Mouse (Mus musculus) retina, postnatal 1 day (tissue): Measurements from ENCODE around the gene Fbln2.
"Not testable (repeated sequence)": the region's sequence is repeated elsewhere in the genome, so short reads cannot be mapped to it uniquely, and the experiment has no call there.

ENCODE experiments used
- DNase-seq: peaks from one replicate; pipeline ENCODE4 v3.0.0-alpha.2; 2012

The Fbln2 gene

DNA sequence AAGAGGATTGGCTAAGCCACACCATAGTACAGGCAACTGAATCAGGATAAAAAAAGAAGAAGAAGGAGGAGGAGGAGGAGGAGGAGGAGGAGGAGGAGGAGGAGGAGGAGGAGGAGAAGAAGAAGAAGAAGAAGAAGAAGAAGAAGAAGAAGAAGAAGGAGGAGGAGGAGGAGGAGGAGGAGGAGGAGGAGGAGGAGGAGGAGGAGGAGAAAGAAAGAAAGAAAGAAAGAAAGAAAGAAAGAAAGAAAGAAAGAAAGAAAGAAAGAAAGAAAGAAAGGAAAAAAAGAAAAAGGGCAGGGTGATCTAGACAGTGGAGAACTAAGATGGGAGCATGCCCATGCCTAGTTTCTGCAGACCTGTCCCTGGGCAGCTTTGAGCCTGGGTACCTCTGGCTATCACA is at the start of gene Fbln2:
Gene Fbln2 (plus strand): TSS at position 301 of the 400 bp plus-strand sequence.
- DNase-seq: not testable (repeated sequence)

- DNase-seq: no peak
These were observed 48.9 kb upstream of the Fbln2 start for GRCm38 (mm10) chr6:91163195-91163911.

- no peak for DNase-seq
These were observed 47.7 kb upstream of the Fbln2 start for GRCm38 (mm10) chr6:91164584-91164983.

- DNase-seq: peak; percentile 84
These were observed 47.0 kb upstream of the Fbln2 start for GRCm38 (mm10) chr6:91165210-91165609.

GRCm38 (mm10) chr6:91167828-91168227 is 44.4 kb upstream of the Fbln2 start:
- no peak for DNase-seq

DNA sequence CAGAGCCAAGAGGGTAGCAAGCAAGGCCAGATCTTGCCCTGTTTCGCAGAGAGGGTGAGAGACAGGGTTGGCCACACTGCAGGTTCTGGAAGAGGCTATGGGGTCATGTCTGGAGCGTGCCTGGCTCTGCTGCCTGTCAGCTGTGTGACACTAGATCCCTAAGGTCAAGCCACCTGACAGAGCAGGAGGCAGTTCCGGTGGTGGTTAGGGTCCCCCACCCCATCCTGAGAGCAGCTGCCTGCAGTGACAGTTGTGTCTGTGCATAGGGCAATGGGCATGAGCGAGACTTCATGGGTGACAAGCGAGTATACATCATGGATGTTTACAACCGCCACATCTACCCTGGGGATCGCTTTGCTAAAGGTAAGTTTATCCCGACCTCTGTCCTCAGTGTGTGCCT is 43.1 kb upstream of the Fbln2 start:
- no peak for DNase-seq

GRCm38 (mm10) chr6:91171396-91171895 is 40.8 kb upstream of the Fbln2 start:
- DNase-seq: no peak

DNA sequence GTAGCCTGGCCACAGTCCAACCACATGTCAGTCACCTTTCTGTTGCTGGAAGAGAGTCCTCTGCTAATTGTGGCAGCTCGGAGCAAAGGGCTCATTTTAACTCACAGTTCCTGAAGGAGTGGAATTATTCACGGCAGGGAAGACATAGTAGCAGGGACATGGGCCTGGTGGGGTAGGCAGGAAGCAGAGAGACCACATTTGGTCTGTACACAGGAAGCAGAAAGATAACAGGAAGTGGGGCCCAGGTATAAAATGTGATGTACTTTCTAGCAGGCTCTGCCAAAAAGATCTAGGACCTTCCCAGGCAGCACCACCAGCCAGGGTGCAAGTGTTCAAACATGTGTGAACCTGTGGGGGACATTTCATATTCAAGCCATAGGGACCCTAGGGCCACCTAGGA is 39.9 kb upstream of the Fbln2 start:
- DNase-seq: no peak

DNA sequence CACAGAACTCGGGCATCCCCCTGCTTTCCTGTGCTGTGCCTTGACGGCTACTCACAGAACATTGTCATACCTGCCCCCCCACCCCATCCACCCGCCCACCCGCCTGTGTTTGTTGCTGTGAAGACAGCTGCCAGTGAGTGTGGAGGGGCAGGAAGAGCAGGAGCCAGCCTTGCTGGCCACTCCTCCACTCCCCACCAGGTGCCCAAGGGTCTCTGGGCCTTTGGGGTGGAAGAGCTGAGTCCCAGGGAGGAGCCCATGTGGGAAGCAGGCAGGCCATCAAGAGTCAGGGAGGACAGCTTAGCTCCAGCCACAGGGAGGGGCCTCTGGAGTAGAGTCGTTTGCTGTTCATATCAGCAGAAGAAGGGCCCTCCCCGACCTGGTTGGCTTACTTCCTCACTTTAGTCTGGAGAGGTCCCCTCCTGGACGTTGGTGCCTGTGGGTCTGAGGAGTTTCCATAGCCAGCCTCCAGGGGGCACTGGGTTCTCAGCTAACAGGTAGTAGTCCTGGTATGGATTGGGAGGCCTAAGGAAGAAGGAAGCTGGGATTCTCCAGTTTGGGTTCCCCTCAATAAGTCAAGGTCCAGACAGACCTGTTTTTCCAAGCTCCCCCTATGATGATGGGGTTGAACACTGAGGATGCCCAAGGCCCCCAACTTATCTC is 38.9 kb upstream of the Fbln2 start:
- DNase-seq: peak; percentile 67

DNA sequence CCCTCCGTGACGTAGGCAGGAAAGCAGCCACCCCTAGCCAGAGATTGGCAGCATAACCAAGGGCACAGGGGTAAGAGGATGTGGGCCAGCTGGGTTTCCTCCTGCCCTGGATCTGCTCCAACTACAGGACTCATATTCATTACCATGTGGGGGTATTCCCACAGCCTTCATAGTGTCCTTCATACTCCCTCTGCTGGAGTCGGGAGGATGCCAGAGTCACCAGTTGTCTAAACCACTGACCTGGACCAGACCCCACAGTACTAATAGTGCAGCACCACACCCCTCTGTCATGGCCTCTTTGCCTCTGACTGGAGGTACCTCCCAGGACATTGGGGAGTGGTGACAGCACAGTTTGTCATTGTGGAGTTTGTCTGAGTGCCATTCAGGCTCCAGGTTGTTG is 38.0 kb upstream of the Fbln2 start:
- no peak for DNase-seq

DNA sequence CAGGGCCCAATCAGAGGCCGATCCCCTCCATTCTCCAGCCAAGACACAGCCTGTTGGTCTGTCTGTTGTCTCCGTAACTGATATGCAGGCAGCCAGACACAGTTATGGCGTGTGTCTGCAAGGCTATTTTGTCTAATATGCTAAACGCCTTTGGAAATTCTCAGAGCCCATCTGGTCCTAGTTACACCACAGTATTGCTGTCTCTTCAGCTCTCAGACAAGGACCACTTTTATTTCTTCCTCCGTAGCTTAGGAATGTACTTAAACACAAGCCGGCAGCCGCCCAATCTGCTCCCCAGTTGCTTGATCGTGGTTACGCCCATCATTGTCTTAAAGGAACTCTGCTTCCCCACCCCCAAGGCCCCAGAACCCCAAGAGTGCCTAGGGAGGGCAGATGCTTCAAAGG is 31.5 kb upstream of the Fbln2 start:
- DNase-seq: no peak

DNA sequence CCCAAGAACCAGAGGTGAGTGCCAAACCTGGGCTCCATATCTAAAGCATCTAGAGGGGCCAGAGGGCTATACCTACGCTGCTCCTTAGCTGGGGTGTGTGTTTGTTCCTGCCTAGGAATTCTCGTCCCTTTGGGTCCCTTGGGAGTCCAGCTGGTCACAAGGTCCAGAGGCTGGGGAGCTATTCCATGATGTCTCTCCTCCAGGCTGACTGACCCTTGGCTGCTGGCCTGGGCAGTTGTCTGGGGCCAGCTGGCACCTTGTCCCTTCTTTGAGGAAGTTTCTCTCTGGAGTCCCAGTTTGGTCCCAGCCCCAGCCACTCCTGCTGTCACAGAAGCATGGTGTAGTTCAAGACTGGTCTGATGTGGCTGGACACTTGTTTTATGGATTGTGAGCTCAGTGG is 30.9 kb upstream of the Fbln2 start:
- no peak for DNase-seq

DNA sequence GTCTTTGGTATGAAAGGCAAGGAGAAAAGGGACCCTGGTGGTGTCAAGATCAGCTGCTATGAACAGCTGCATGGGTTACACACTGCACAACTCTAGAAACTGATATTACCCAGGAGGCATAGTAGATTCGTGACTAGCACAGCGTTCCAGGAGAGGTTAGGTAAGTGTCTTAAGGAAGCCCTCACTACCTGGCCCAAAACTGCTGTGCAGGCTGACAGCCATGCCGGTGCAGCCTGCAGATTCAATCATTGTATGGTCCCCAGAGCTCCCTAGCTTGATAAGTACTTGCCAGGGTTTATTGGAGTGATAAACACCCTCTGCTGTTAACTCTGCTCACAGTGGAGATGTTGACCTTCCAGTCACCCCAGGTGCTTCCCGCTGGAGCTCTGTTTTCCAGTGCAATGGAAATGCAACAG is 30.2 kb upstream of the Fbln2 start:
- DNase-seq: no peak

DNA sequence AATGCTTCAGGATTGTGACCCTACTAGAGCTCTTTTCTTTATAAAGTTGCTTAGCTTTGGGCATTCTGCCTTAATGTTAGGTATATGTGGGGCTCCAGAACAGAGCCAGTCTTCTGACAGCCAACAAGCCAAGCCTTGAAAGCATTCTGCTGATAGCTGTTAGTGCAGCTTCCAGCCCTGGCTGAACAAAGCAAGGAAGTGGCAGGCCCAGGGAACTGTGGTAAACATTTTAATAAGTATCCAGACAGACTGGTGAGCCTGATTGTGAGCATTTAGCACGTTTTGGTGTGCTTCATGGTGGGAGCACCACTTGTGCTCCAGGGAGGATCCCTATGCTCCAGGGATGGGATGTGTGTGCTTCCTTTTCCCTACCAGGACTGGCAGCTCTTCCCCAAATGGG is 29.2 kb upstream of the Fbln2 start:
- no peak for DNase-seq

DNA sequence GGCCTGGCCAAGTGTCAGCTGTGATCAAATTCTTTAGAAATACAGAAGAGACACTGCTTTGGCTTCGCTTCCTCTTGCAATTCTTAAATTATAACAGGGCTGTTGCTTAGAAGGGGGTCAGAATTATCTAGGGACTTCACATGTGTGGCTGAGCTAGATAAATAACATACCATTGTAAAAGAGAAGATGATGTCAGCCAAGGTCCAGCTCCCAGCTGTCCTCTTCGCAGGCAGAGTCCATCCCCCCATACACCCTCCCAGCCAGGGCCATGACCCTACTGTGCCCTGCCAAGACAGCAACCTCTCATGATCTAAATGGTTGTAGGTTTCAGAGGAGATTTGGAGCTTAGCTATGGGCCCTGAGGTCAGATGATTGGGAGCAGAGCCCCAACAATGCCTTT is 28.3 kb upstream of the Fbln2 start:
- DNase-seq: no peak

DNA sequence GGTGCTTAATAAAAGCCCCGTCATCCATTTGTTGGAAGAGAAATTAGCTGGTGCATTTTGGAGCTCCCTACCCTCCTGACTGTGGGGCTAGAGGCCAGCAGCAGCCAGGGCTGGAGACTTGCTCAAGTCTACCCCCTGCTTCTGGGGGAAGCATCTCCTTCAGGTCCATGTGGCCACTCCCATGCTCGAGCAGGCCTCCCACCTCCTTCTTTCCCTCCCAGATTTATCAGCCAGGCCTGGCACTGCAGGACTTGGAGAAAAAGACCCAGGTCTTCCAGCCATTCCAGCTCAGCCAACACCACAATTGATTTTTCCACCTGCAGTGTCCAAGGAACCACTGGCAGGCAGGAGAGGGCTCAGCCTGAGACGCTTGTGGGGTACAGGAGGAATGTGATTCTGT is 27.5 kb upstream of the Fbln2 start:
- no peak for DNase-seq

- DNase-seq: no peak
These were observed 26.8 kb upstream of the Fbln2 start for GRCm38 (mm10) chr6:91185502-91185901.

DNA sequence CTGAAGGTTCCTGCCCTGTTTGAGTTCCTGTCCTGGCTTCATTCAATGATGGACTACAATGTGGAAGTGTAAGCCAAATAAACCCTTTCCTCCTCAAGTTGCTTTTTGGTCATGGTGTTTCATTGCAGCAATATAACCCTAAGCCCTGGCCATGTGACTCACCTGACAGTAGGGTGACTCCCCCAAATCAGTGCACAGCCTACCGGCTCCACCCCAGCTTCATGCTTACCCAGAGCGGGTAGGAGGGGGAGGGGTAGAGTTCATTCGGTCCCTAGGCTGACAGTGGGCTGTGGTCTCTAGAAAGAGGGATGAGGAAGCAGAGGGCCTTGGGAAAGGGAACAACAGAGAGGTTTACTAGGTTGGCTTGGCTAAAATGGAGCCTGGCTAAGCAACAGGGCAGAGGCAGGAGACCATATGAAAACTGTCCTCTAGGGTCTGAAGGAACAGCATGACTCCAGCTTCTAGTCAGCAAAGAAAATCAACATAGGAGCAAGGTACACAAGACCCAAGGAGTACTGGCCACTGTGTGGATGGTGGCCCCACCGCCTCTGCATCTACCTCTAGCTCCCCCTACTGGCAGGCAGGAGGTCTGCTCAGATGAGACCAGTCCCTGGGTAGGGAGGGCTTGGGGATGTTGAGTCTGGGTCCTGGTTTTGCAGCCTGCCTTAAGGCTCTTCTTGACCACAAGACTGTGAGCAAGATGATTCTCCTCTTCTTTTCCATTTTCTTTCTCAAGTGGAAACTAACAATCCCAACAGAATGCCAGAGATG is 25.9 kb upstream of the Fbln2 start:
- DNase-seq: no peak

- no peak for DNase-seq
These were observed 25.3 kb upstream of the Fbln2 start for GRCm38 (mm10) chr6:91186934-91187333.

GRCm38 (mm10) chr6:91187871-91188270 is 24.4 kb upstream of the Fbln2 start:
- no peak for DNase-seq

DNA sequence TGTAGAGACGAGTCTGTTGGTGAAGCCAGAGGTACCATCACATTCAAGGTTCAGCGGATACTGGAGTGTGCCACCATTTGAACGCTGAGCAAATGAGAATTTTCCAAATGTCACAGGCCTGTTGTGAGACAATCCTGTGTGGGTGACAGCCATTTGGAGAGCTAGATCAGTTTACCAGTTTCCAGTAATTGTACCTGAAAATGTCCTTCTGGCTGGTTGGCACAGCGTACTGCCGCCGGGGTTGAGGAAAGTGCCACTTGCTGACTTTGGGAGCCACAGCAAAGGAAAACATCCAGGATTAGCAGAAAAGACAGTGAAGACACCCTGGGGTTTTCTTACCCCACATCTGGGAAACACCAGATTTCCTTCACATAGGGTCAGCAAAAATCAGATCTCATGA is 22.3 kb upstream of the Fbln2 start:
- DNase-seq: no peak

DNA sequence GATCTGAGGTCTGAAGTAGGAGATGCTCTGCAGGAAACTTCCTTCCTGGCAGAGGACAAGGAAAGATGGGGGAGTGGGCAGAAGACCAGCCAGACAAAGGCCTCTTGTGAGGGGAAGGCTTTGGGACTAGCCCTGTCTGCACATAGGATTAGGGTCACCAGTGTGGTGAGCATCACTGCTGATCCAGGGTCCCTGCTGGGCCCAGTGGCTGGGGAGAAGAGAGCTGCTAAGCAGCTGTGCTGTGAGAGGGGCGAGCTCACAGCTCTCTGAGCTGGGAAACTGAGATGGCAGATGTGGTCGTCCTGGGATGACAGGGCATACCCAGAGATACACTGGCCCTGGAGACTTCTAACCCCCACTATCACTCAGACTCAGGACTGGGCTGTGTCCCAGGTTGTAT is 20.8 kb upstream of the Fbln2 start:
- peak; percentile 75 for DNase-seq

DNA sequence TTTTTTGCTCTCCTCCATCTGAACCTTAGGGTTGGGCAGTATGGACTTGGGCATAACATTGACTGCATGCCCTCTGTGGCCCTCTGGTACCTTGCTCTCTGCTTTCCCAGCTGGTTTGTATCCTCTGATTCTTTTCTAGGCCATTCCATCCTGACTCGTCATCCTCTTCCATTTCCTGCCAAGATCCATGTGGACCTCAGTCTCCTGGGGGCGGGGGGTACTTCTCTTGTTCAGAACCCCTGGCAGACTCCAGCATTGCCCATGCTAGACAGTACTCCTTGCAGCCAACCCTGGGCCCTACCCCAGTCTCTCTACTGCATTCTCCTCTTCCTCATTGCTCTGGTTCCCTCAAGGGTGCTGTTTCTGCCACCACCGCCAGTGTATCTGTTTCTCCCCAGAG is 19.8 kb upstream of the Fbln2 start:
- no peak for DNase-seq
